Mouse (Mus musculus): Measurements from ENCODE around the gene Rnase2b. TPM values are rescaled to one million over a fixed set of nuclear protein-coding genes. Genes with fewer than 3 reads are reported as not detected.
"Not testable (repeated sequence)": the region's sequence is repeated elsewhere in the genome, so short reads cannot be mapped to it uniquely, and the experiment has no call there.

The Rnase2b gene
- polyA plus RNA-seq, 1 experiment = not detected

DNA sequence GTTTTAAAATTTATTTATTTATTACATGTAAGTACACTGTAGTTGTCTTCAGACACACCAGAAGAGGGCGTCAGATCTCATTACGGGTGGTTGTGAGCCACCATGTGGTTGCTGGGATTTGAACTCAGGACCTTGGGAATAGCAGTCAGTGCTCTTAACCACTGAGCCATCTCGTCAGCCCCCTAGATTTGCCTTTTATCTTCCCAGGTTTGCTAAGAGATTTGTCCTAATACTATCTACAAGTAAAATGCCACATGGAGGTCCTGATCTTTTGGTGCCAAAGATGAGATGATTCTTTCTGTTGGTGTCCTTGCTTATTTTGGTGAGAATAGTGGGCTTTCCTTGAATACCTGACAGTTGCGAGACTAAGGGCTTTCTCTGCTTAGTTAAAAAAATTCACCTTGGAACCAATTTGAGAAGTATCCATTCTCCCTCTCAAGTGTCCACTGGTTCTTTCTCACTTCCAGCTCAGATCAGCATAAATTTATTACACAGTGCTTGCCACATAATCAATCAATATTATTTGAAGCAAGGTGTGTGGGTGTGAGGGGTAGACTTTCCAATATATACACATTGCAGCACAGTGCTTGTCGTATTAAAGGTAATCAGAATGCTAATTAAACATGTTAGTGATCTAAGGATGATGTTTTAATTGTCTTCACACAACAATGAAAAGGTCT is 5.9 kb upstream of the Rnase2b start:
- no peak for TF ChIP-seq CTCF (IDR thresholded peaks at IDR 0.05; ENCODE audit: borderline replicate concordance, extremely low read depth, insufficient read depth, insufficient read length)
- no peak for TF ChIP-seq POLR2A (IDR thresholded peaks at IDR 0.05; ENCODE audit: borderline replicate concordance, extremely low read depth, insufficient read depth, insufficient read length, poor library complexity, severe bottlenecking)

DNA sequence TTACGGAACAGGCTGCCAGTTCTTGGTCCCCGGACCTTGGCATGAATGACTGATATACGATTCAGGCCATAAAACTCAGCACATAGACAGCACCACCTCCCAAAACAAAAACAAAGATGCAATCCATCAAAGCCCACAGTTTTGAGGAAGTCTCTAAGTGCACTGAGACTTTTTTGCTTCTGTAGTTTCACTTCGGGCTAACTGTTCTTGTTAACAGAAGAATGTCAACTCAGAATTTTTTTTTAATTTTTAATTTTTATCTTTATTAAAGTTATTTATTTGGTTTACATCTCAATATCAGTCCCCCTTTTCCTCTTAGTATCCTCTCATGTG is 5.4 kb upstream of the Rnase2b start:
- no peak for TF ChIP-seq POLR2A (IDR thresholded peaks at IDR 0.05; ENCODE audit: borderline replicate concordance, extremely low read depth, insufficient read depth, insufficient read length, poor library complexity, severe bottlenecking)
- no peak for TF ChIP-seq CTCF (IDR thresholded peaks at IDR 0.05; ENCODE audit: borderline replicate concordance, extremely low read depth, insufficient read depth, insufficient read length)
- DNase-seq (ENCODE audit: low read depth) = no peak

More for the DNA sequence above, 5.9 kb upstream of the Rnase2b start:
- no peak for DNase-seq (ENCODE audit: low read depth)

DNA sequence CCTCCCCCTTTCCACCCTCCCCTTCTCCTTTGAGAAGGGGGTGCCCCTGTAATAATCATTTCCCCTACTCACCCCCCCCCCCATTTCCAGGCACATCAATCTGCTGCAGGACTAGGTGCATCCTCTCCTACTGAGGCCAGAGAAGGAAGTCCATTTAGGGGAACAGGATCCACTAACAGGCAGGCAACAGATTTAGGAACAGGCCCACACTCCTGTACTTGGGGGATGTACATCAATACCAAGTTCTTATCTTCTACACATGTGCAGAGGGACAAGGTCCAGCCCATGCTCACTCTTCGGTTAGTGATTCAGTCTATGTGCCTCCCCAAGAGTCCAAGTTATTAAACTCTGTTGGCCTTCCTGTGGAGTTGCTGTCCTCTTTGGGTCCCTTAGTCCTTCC is 5.0 kb upstream of the Rnase2b start:
- no peak for DNase-seq (ENCODE audit: low read depth)
- TF ChIP-seq POLR2A (IDR thresholded peaks at IDR 0.05; ENCODE audit: borderline replicate concordance, extremely low read depth, insufficient read depth, insufficient read length, poor library complexity, severe bottlenecking) = no peak
- no peak for TF ChIP-seq CTCF (IDR thresholded peaks at IDR 0.05; ENCODE audit: borderline replicate concordance, extremely low read depth, insufficient read depth, insufficient read length)

DNA sequence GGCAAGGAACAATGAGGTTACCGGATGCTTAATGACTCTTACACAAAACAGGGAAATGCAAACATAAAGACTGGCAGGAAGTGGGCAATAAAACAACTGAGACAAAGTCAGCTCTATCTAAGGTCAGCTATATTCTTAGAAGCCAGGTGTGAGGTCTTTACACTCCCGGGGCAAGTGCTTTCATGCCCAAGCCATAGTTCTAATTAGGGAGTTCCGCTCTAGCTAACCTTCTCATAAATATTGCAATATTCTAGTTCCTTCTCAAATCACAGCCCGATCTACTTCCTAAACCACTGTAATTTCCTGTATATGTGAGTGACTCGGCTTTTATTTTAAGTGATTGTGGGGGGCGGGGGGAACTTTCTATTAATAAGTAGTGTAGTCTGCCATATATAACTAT is 1.3 kb downstream of the Rnase2b start:
- DNase-seq (ENCODE audit: low read depth) = not testable (repeated sequence)

DNA sequence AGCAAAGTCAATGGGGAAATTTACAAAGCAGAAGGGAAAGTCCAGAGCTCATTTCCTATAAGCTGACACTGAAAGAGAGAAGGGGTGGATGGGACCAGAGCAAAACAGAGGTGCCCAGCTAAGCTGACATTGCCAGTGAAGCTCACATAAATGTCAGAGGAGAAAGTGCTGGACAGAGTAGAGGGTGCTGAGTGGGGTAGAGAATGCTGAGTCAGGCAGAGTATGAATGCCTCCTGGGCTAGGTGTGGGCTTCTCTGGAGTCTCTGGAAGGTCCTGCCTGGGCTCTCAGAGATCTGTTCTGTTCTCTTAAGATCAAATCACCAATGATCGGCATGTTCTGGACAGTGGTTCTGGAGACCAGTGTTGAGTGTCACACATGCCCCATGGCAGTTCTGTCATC is 3.4 kb downstream of the Rnase2b start:
- TF ChIP-seq POLR2A (IDR thresholded peaks at IDR 0.05; ENCODE audit: borderline replicate concordance, extremely low read depth, insufficient read depth, insufficient read length, poor library complexity, severe bottlenecking) (no peak), CTCF (IDR thresholded peaks at IDR 0.05; ENCODE audit: borderline replicate concordance, extremely low read depth, insufficient read depth, insufficient read length) (no peak)
- DNase-seq (ENCODE audit: low read depth) = no peak

DNA sequence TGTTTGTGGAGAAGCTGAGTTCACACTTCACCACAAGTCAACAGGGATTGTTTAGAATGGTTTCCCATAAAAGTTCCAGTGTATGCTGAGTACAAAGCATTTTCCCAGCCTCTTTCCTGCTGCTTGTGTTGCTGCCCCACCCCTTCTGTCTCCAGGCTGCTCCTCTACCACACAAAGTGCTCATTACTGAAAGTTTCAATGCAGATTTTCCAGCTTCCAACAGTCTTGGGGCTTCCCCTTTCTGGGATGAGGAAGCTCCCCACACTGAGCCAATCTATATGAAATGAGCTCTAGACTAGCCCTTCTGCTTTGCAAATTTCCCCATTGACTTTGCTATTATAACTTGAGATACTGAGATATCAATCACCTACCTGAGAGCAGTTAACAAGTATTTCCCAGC is 4.0 kb downstream of the Rnase2b start:
- TF ChIP-seq POLR2A (IDR thresholded peaks at IDR 0.05; ENCODE audit: borderline replicate concordance, extremely low read depth, insufficient read depth, insufficient read length, poor library complexity, severe bottlenecking) = no peak
- no peak for TF ChIP-seq CTCF (IDR thresholded peaks at IDR 0.05; ENCODE audit: borderline replicate concordance, extremely low read depth, insufficient read depth, insufficient read length)
- no peak for DNase-seq (ENCODE audit: low read depth)

DNA sequence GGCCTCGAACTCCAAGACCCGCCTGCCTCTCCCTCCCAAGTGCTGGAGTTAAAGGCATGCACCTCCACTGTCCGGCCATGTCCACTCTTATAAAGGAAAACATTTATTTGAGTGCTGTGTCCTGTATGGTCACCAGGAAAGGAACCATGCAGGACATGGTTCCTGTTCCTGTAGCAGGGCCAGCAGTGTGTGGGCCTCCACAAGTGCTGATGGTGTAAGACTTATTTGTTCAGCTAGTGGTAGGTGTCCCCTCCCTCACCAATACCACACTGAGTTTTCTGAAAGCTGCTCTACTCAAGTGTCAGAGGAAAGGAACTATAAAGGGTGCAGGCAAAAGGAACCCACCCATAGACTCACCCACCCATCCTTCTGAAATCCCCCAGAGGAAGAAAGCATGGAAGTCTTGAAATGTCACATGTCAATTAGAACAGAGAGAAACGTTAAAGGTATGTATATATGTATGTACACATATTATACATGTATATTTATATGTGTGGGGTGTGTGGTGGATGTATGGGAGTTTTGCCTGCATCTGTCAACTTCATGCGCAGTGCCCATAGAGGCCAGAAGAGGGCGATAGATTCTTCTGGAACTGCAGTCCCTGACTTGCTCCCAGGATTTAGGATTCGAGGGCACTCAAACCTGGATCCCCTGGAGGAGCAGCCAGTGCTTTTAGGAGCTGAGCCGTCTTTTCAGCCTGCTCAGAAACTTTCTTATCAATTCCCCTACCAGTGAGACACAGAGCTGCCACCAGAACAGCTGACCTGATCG is 10.2 kb downstream of the Rnase2b start:
- peak; percentile 68; the same call in 1 of the 2 replicates for TF ChIP-seq CTCF (IDR thresholded peaks at IDR 0.05; ENCODE audit: borderline replicate concordance, extremely low read depth, insufficient read depth, insufficient read length)
- DNase-seq (ENCODE audit: low read depth) = peak; percentile 28

DNA sequence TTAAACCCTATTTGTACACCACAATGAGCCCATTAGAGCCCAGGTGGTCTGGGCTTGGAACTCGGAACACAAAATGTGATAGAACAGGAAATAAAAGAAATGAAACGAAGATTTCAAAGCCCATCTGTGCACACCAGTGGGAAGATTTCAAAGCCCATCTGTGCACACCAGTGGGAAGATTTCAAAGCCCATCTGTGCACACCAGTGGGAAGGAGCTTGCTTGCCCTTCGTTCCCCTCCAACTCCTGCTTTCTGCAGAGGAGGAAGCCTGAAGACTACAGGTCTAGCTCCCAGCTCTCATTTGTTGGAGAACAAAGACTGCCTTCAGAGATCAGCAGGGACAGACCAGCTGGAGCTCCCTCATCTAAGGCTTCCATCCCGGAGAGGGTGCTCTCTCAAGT is 10.9 kb downstream of the Rnase2b start:
- not testable (repeated sequence) for DNase-seq (ENCODE audit: low read depth)

DNA sequence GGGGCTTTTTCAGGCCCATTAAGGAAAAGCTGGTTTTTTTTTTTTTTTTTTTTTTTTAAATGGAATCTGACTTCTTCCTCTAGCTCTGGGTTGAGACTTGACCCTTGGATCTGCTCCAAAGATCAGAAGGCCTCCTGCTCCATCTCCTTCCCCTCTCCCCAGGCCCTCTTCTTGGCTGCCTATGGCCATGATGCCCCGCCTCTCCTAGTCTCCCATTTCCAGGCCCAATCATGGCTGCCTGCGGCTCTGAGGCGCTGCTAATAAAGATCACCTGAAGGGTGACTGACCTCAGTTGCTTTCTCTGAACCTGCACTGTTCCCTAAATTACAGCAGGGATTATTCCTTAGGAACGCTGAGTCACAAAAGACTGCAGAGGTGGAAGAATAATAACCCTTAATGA is 11.8 kb downstream of the Rnase2b start:
- no peak for DNase-seq (ENCODE audit: low read depth)
- no peak for TF ChIP-seq CTCF (IDR thresholded peaks at IDR 0.05; ENCODE audit: borderline replicate concordance, extremely low read depth, insufficient read depth, insufficient read length)
- TF ChIP-seq POLR2A (IDR thresholded peaks at IDR 0.05; ENCODE audit: borderline replicate concordance, extremely low read depth, insufficient read depth, insufficient read length, poor library complexity, severe bottlenecking) = no peak

DNA sequence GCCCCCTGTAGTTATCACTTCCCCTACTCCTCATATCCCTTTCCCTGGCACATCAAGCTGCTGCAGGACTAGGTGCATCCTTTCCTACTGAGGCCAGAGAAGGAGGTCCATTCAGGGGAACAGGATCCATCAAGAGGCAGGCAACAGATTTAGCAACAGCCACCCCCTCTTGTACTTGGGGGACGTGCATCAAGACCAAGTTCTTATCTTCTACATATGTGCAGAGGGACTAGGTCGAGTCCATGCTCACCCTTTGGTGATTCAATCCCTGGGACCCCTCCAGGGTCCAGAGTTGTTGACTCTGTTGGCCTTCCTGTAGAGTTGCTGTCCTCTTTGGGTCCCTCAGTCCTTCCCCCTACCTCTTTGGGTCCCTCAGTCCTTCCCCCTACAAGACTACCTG is 19.0 kb downstream of the Rnase2b start:
- DNase-seq (ENCODE audit: low read depth) = not testable (repeated sequence)

DNA sequence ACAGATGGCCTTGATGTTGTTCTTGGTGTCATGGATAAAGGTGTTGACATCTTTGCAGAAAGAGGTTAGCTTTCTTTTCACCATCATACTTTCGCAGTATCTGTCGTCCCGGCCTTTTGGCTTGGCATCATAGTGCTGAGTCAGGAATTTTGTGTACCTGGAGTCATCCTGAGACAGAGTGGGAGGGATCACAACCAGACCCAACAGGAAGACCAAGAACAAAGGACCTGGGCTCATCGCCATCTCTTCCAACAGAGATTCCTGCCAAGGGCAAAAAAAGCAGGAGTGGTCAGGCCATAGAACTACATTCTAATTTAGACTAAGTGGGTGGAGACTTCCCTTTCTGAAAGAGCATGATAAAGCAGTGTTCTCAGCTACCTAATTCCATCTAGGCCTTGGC is 33.6 kb downstream of the Rnase2b start:
- DNase-seq (ENCODE audit: low read depth) = no peak
- TF ChIP-seq POLR2A (IDR thresholded peaks at IDR 0.05; ENCODE audit: borderline replicate concordance, extremely low read depth, insufficient read depth, insufficient read length, poor library complexity, severe bottlenecking) = no peak
- TF ChIP-seq CTCF (IDR thresholded peaks at IDR 0.05; ENCODE audit: borderline replicate concordance, extremely low read depth, insufficient read depth, insufficient read length) = no peak

DNA sequence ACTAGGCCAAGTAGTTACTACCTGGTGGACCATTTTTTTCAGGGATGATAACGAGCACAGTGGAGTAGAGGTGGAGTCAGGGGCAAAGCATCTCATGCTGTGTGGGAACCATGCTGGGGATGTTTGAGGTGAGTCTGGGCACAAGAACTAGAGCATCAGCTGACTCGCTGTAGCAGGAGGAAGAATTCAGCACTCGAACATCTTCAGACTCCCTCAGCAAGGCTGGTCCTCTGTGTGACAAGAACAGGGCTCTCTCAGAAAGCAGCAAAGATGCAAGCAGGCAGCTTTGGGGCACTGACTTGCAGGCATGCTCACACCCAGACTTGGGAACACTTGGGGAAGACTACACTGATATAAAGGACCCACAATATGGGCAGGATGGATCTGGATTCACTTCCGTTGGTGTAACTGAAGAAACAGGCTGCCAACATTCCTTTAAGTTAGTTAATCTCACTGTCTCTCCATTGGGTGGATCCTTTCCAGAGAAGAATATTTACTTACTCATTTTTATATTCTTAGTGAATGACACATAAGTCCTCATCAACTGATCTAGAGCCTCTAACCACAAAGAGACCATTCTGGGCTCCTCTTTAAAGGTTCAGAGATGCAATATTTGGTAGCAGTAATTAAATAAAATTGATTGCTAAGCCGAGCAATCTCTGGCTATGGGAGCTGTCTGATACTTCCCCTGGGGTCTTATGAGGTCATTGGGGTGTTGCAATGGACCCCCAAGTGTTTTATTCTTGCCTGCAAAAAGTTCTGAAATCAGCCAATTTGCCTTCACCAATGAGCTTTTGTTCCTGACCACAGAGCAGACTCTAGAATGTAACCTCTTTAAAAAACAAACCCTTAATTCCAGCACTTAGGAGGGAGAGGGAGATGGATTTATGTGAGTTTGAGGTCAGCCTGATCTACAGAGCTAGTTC is 37.3 kb downstream of the Rnase2b start, which contains the start of gene Ang2:
TSS of gene Ang2 (minus strand) at position 51 of the 926 bp plus-strand sequence.
- TF ChIP-seq POLR2A (IDR thresholded peaks at IDR 0.05; ENCODE audit: borderline replicate concordance, extremely low read depth, insufficient read depth, insufficient read length, poor library complexity, severe bottlenecking) (no peak), CTCF (IDR thresholded peaks at IDR 0.05; ENCODE audit: borderline replicate concordance, extremely low read depth, insufficient read depth, insufficient read length) (no peak)
- no peak for DNase-seq (ENCODE audit: low read depth)
